Mouse (Mus musculus): ENCODE measurements around the gene Txlna.

DNA sequence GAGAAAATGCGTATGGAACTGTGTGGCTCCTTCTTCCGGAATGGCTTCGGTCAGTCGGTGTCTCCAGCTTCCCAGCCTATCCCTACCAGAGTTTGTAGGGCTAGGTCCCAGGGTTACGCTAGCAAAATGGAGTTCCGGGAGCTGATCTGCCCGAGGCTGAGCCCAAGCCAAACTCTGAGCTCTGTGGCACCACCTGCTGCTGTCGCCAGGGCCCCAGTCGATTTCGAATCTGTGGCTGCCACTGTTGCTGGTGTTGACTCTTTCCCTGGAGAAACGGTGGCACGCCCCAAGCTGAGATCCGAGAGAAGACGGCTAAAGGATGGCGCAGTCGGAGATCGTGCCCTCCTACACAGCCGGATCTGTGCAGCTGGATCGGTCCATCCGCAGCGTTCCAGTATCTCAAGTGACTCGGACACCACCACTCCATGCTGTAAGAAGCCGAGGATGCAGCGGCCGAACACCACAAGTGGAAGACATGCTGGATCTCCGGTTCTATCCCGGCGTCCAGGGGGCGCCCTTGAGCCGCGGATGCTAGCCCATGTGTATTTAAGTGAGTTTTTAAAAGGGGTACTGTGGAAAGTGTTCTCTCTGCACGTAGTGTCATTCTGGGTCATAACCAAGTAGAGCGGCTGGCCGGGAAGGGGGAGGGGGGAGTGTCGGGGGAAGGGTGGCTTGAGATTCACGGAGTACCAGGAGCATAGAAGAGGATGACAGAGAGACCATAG is 55.8 kb downstream of the Txlna start:
- peak; percentile 63 for TF ChIP-seq CTCF (IDR thresholded peaks at IDR 0.05; ENCODE audit: borderline replicate concordance, insufficient read depth, low read depth, low read length)
- TF ChIP-seq POLR2A (IDR thresholded peaks at IDR 0.05; ENCODE audit: borderline replicate concordance, insufficient read depth, low read length) = no peak
